Mouse (Mus musculus) heart, postnatal 14 days (tissue): ENCODE results near the gene Acot13. TPM values are rescaled to one million over a fixed set of nuclear protein-coding genes. Genes with fewer than 3 reads are reported as not detected.
"Not testable (repeated sequence)": the region's sequence is repeated elsewhere in the genome, so short reads cannot be mapped to it uniquely, and the experiment has no call there.

ENCODE experiments used
- DNase-seq, 2 experiments: peaks; one replicate each; pipeline ENCODE4 v3.0.0; 2021 to 2022
- intact Hi-C: fragments of 180-260 bp; cut with DNase I; formaldehyde crosslinking; loops from one replicate; pipeline ENCODE4 v1.15.1; 2025
- long read RNA-seq, 2 experiments: library from polyadenylated mRNA; stranded (forward); transcript quantifications; one replicate each; pipeline ENCODE4 v2.0.0; 2021
- total RNA-seq, 2 experiments: library from RNA; stranded (reverse); gene quantifications; 2 replicates each; pipeline ENCODE4 v1.2.3; 2021

The Acot13 gene
- total RNA-seq: 100 to 1,000 TPM; 322 to 329 TPM
- long read RNA-seq, experiment 1, transcript Acot13-201 (3 exons, 721 nt): major isoform, 250 of 294 reads
- long read RNA-seq, experiment 1, partial matches to known transcripts: 43 of 294 reads
- long read RNA-seq, experiment 1, other reads (novel, unspliced or antisense): 1 of 294 reads
- long read RNA-seq, experiment 2, transcript Acot13-201 (3 exons, 721 nt): major isoform, 223 of 311 reads
- long read RNA-seq, experiment 2, partial matches to known transcripts: 82 of 311 reads
- long read RNA-seq, experiment 2, other reads (novel, unspliced or antisense): 6 of 311 reads

- peak; percentile 95 to 96 for DNase-seq
Observed at GRCm38 (mm10) chr13:24831353-24832130, at the start of gene Acot13, which contains the start of gene Tdp2. TSS of gene Acot13 (minus strand) at chr13:24831540. TSS of gene Tdp2 (plus strand) at chr13:24831679.

GRCm38 (mm10) chr13:24880704-24881103, 49.4 kb upstream of the Acot13 start:
- no peak for DNase-seq

More at GRCm38 (mm10) chr13:24831353-24832130, at the start of gene Acot13, which contains the start of gene Tdp2:
- intact Hi-C loops: loop anchor here (2.0 to 5.0 kb wide), 2 partner anchors 31 to 74 kb away; partner anchors contain the start of gene BC005537

GRCm38 (mm10) chr13:24880208-24880607, 48.9 kb upstream of the Acot13 start:
- DNase-seq: no peak
- intact Hi-C loops: no loop called here

More at GRCm38 (mm10) chr13:24880704-24881103, 49.4 kb upstream of the Acot13 start:
- intact Hi-C loops: no loop called here

GRCm38 (mm10) chr13:24879359-24880040, 48.2 kb upstream of the Acot13 start:
- intact Hi-C loops: no loop called here

GRCm38 (mm10) chr13:24868233-24868632, 36.9 kb upstream of the Acot13 start:
- DNase-seq: no peak
- intact Hi-C loops: no loop called here

More at GRCm38 (mm10) chr13:24879359-24880040, 48.2 kb upstream of the Acot13 start:
- DNase-seq: no peak

- intact Hi-C loops: no loop called here
- no peak for DNase-seq
Observed at GRCm38 (mm10) chr13:24867789-24868188, 36.4 kb upstream of the Acot13 start.

- intact Hi-C loops: no loop called here
- DNase-seq: no peak
Observed at GRCm38 (mm10) chr13:24866430-24867402, 35.4 kb upstream of the Acot13 start.

- peak; percentile 27 to 55 for DNase-seq
- intact Hi-C loops: no loop called here
Observed at GRCm38 (mm10) chr13:24862520-24862919, 31.2 kb upstream of the Acot13 start.

- intact Hi-C loops: no loop called here
- peak in 1 of 2 experiments; percentile 9 for DNase-seq
Observed at GRCm38 (mm10) chr13:24862021-24862420, 30.7 kb upstream of the Acot13 start.

GRCm38 (mm10) chr13:24861084-24861483, 29.7 kb upstream of the Acot13 start:
- intact Hi-C loops: no loop called here

GRCm38 (mm10) chr13:24859115-24859514, 27.8 kb upstream of the Acot13 start:
- DNase-seq: no peak
- intact Hi-C loops: no loop called here

More at GRCm38 (mm10) chr13:24861084-24861483, 29.7 kb upstream of the Acot13 start:
- no peak for DNase-seq

- intact Hi-C loops: no loop called here
- DNase-seq: no peak
Observed at GRCm38 (mm10) chr13:24852570-24852969, 21.2 kb upstream of the Acot13 start.

GRCm38 (mm10) chr13:24851989-24852388, 20.6 kb upstream of the Acot13 start:
- intact Hi-C loops: no loop called here
- DNase-seq: no peak

GRCm38 (mm10) chr13:24849318-24849717, 18.0 kb upstream of the Acot13 start:
- intact Hi-C loops: no loop called here
- DNase-seq: no peak

GRCm38 (mm10) chr13:24844983-24845955, 13.9 kb upstream of the Acot13 start, which contains the start of gene D130043K22Rik:
TSS of gene D130043K22Rik (plus strand) at chr13:24845135.
- peak; percentile 30 to 36 for DNase-seq
- intact Hi-C loops: loop anchor here (5.0 kb wide), 1 partner anchor 77 kb away; no protein-coding TSS in a partner anchor

GRCm38 (mm10) chr13:24841702-24842101, 10.4 kb upstream of the Acot13 start:
- intact Hi-C loops: loop anchor here (5.0 kb wide), 1 partner anchor 81 kb away; no protein-coding TSS in a partner anchor

GRCm38 (mm10) chr13:24839831-24840230, 8.5 kb upstream of the Acot13 start:
- intact Hi-C loops: loop anchor here (5.0 kb wide), 1 partner anchor 82 kb away; no protein-coding TSS in a partner anchor
- DNase-seq: no peak

More at GRCm38 (mm10) chr13:24841702-24842101, 10.4 kb upstream of the Acot13 start:
- no peak for DNase-seq

- DNase-seq, intact Hi-C loops: not testable (repeated sequence)
Observed at GRCm38 (mm10) chr13:24837765-24838164, 6.4 kb upstream of the Acot13 start.
